Mouse (Mus musculus) heart, embryonic 11.5 days (tissue): ENCODE results near the gene Nfic. TPM values are rescaled to one million over a fixed set of nuclear protein-coding genes. Genes with fewer than 3 reads are reported as not detected.
A peak's percentile ranks its signal among the peaks of the same experiment; 100 is the strongest.

Experiments
- ATAC-seq: fragments of 200-750 bp; cut with Nextera tagmentation; replicated peaks from 2 replicates; pipeline ENCODE4 v1.8.0; 2017; ENCODE audit warnings: moderate library complexity; ENCODE audit not compliant: insufficient number of reproducible peaks, low FRiP score, low TSS enrichment
- H3K27ac ChIP-seq: fragments of 300-500 bp; sonication (generic); 2 replicates; pipeline ENCODE4 v1.5.1; 2014; ENCODE audit warnings: mild to moderate bottlenecking, low read depth, low read length
- H3K27me3 ChIP-seq: fragments of 300-500 bp; sonication (generic); 2 replicates; pipeline ENCODE4 v1.6.1; 2014; ENCODE audit warnings: mild to moderate bottlenecking, low read length, mixed read lengths; ENCODE audit not compliant: control insufficient read depth, insufficient read depth
- H3K36me3 ChIP-seq: fragments of 300-500 bp; sonication (generic); 2 replicates; pipeline ENCODE4 v1.6.1; 2014; ENCODE audit warnings: mild to moderate bottlenecking, low read length, moderate library complexity, mixed read lengths; ENCODE audit not compliant: control insufficient read depth, insufficient read depth
- H3K4me1 ChIP-seq: fragments of 300-500 bp; sonication (generic); 2 replicates; pipeline ENCODE4 v1.6.1; 2014; ENCODE audit warnings: low read length; ENCODE audit not compliant: control insufficient read depth, insufficient read depth
- H3K4me2 ChIP-seq: fragments of 300-500 bp; sonication (generic); 2 replicates; pipeline ENCODE4 v1.6.1; 2014; ENCODE audit warnings: mild to moderate bottlenecking, moderate library complexity
- H3K4me3 ChIP-seq: fragments of 300-500 bp; sonication (generic); 2 replicates; pipeline ENCODE4 v1.5.1; 2014; ENCODE audit warnings: low read depth, low read length
- H3K9ac ChIP-seq: fragments of 300-500 bp; sonication (generic); 2 replicates; pipeline ENCODE4 v1.6.1; 2014; ENCODE audit warnings: mild to moderate bottlenecking, low read depth, low read length, moderate library complexity
- H3K9me3 ChIP-seq: fragments of 300-500 bp; sonication (generic); replicated peaks from 2 replicates; pipeline ENCODE4 v1.6.1; 2016; ENCODE audit warnings: low read length; ENCODE audit not compliant: control insufficient read depth
- WGBS: fragments of 180-500 bp; shearing (Covaris S2); extraction: QIAGEN DNeasy Blood & Tissue Kit; methylation state at CpG from one replicate; pipeline ENCODE4 v1.1.7; 2014; ENCODE audit not compliant: insufficient replicate concordance; 5-methylcytosine and 5-hydroxymethylcytosine counted together
- microRNA-seq: library from miRNA; unstranded; fragments of <30 nt; microRNA quantifications from one replicate; pipeline ENCODE4, GENCODE M21; 2016; ENCODE audit warnings: borderline number of aligned reads
- polyA plus RNA-seq: library from polyadenylated mRNA; unstranded; fragments of >200 nt; fragmentation: Nextera tagmentation; extraction: Ambion mirVana; gene quantifications from 2 replicates; pipeline ENCODE4 v1.2.1, GENCODE M21; 2014

Gene Nfic
- polyA plus RNA-seq, 1 experiment from 2014 or later, result 28.1 TPM

DNA sequence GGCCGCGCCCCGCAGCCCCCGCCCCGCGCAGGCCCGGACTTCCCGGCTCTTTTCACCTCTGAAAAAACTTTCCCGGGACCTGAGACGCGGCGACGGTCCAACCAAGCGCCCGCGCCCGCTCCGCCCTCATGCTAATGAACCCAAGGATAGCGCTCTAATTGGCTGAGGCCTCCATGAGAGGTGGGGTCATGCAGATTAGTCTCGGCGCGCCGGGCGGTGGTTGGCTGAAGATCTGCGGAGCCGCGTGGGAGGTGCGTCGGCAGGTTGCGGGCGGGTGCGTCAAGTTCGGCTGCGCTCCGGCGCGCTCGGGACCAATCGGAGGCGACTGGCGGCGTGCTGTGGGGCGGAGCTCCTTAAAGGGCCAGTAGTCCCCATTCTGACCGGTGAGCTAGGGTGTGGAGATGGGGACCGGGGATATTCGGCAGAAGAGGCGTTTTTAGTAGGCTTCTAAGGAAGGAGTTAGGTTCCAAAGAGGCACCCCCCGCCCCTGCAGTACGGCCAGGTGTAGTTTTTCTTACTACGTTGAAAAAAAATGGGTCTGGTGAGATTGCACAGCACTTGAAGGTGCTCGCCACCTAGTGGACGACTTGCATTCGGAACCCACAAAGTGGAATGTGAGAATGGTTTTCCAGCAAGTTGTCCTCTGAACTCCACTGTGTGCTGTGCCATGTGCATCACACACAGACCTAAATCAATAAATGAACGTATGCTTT is 104.9 kb downstream of the Nfic start, which contains the start of gene Hmg20b:
TSS of gene Hmg20b (minus strand) at position 130 of the 713 bp plus-strand sequence.
- peak; percentile 88 for ATAC-seq
- H3K4me1 ChIP-seq, result peaks cover 37% of the 10 kb centered on the region
- under 1% methylated on average over 54 of the region's 54 CpGs for WGBS
- H3K27ac ChIP-seq, result peak within 1 kb of the TSS; percentile 80
- peak within 1 kb of the TSS; percentile 95 for H3K4me2 ChIP-seq
- no peaks in the 10 kb centered on the region for H3K9me3 ChIP-seq
- no peaks in the 10 kb centered on the region for H3K27me3 ChIP-seq
- H3K36me3 ChIP-seq, result peaks cover 11% of the 10 kb centered on the region; the same call in 1 of the 2 replicates
- H3K4me3 ChIP-seq, result peak within 1 kb of the TSS; percentile 85
- H3K9ac ChIP-seq, result peak within 1 kb of the TSS; percentile 93

DNA sequence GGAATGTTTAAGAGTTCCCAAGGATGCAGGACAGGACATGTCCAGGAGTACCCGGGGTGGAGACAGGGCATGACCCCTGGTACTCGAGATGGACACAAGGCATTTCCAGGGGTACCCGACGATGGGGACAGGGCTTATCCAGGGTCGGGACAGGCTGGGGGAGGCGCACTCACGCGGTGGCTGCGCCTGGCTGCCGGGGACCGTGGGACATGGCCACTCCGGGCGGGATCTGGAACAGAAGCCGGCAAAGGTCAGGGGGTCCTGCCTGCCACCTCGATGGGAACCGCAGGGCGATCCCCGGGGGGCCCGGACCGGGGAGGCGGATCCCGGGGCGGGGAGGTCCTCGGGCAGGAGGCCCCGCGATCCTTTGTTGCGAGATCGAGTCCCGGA is 105.5 kb downstream of the Nfic start:
- Histone ChIP-seq H3K9me3 (no peaks in the 10 kb centered on the region), H3K4me1 (peaks cover 37% of the 10 kb centered on the region), H3K36me3 (peaks cover 11% of the 10 kb centered on the region; the same call in 1 of the 2 replicates), H3K4me3 (peak overlapping the region; percentile 85), H3K9ac (peak overlapping the region; percentile 93), H3K4me2 (peak overlapping the region; percentile 95), H3K27me3 (0 out of 2 replicates have a peak, but pooled peaks cover under 1% of the 10 kb centered on the region), H3K27ac (peak overlapping the region; percentile 80)
- WGBS, result under 1% methylated on average over 29 of the region's 29 CpGs
- peak; percentile 8 for ATAC-seq

DNA sequence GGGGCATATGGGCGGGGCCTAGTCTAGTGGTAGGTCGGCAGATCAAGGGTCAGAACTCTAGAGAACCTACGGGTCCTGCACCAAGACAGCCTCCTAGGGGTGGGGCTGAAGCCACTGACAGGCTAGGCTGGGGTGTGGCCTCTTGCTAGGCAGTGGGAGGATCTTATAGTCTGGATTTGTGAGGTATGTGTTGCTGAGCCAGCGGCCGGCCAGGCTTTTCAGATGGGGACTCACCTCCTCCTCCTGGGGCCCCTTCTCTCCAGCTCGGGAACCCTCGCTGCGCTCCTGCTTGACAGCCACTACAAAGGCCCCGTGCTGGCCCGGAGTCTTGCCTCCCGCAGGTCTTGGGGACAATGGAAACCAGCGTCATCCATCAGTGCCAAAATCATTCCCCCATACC is 106.3 kb downstream of the Nfic start:
- Histone ChIP-seq H3K36me3 (peaks cover 11% of the 10 kb centered on the region; the same call in 1 of the 2 replicates), H3K27me3 (0 out of 2 replicates have a peak, but pooled peaks cover 7% of the 10 kb centered on the region), H3K4me1 (peaks cover 37% of the 10 kb centered on the region), H3K4me2 (peak overlapping the region; percentile 95), H3K4me3 (peak overlapping the region; percentile 85), H3K9ac (peak overlapping the region; percentile 93), H3K27ac (peak overlapping the region; percentile 80), H3K9me3 (no peaks in the 10 kb centered on the region)
- 5% methylated on average over 12 of the region's 12 CpGs for WGBS
- peak; percentile 33; the same call in 1 of the 2 replicates for ATAC-seq

- 6% methylated on average over 54 of the region's 55 CpGs for WGBS
- peaks cover 11% of the 10 kb centered on the region; the same call in 1 of the 2 replicates for H3K36me3 ChIP-seq
- H3K4me3 ChIP-seq, result peak overlapping the region; percentile 32
- peak; percentile 14; the same call in 1 of the 2 replicates for ATAC-seq
- H3K9me3 ChIP-seq, result no peaks in the 10 kb centered on the region
- H3K9ac ChIP-seq, result no peak overlapping the region
- H3K27ac ChIP-seq, result 0 out of 2 replicates have a peak overlapping the region, but pooled peaks have one; percentile 29
- peaks cover 42% of the 10 kb centered on the region for H3K4me1 ChIP-seq
- H3K27me3 ChIP-seq, result peaks cover 28% of the 10 kb centered on the region
- H3K4me2 ChIP-seq, result peak overlapping the region; percentile 61
These were observed 108.9 kb downstream of the Nfic start for GRCm38 (mm10) chr10:81346453-81347067.

Small RNA genes lying within 50 kb of the gene (microRNA-seq; reads per million reads assigned to microRNA genes)
- gene Gm25595 (not detected), gene Mir1191b (1.4 reads per million, percentile 19 among the genes with 10 or more reads in this experiment), gene Mir6913 (0.27 reads per million)

Other genes with a start within 250 kb of the Nfic start
- gene Atcay, start 224.8 kb downstream of the Nfic start, polyA plus RNA-seq, result 0.60 and 0.83 TPM in 2 replicates
- 2.3 and 3.7 TPM in 2 replicates for gene Zfr2, start 222.5 kb downstream of the Nfic start, polyA plus RNA-seq
- gene Matk, start 202.7 kb downstream of the Nfic start, polyA plus RNA-seq, result 1.0 and 1.7 TPM in 2 replicates
- 247 and 257 TPM in 2 replicates for gene Mrpl54, start 188.7 kb downstream of the Nfic start, polyA plus RNA-seq
- gene Apba3, start 188.7 kb downstream of the Nfic start, polyA plus RNA-seq, result 41.2 and 44.1 TPM in 2 replicates
- gene Tjp3, start 164.1 kb downstream of the Nfic start, polyA plus RNA-seq, result 0.90 and 1.4 TPM in 2 replicates
- gene Pip5k1c, start 162.7 kb downstream of the Nfic start, polyA plus RNA-seq, result 30.2 and 32.1 TPM in 2 replicates
- gene Cactin, start 134.5 kb downstream of the Nfic start, polyA plus RNA-seq, result 20.2 and 25.0 TPM in 2 replicates
- gene Tbxa2r, start 126.9 kb downstream of the Nfic start, polyA plus RNA-seq, result 10.9 and 11.2 TPM in 2 replicates
- gene Gipc3, start 112.4 kb downstream of the Nfic start, polyA plus RNA-seq, result not detected in 2 replicates
- 102 and 107 TPM in 2 replicates for gene Hmg20b, start 105.2 kb downstream of the Nfic start, polyA plus RNA-seq
- gene Mfsd12, start 98.1 kb downstream of the Nfic start, polyA plus RNA-seq, result 4.6 and 4.7 TPM in 2 replicates
- gene 4930404N11Rik, start 89.8 kb downstream of the Nfic start, polyA plus RNA-seq, result 0.23 and 0.67 TPM in 2 replicates
- gene Fzr1, start 77.1 kb downstream of the Nfic start, polyA plus RNA-seq, result 66.1 and 70.0 TPM in 2 replicates
- gene Dohh, start 71.2 kb downstream of the Nfic start, polyA plus RNA-seq, result 47.5 and 61.4 TPM in 2 replicates
- 1.4 and 2.9 TPM in 2 replicates for gene Gm48551, start 71.2 kb downstream of the Nfic start, polyA plus RNA-seq
- 0.55 and 1.2 TPM in 2 replicates for gene Gm48552, start 66.6 kb downstream of the Nfic start, polyA plus RNA-seq
- 4.2 and 5.8 TPM in 2 replicates for gene Smim24, start 62.6 kb downstream of the Nfic start, polyA plus RNA-seq
- 0.19 and 0.31 TPM in 2 replicates for gene Celf5, start 27.1 kb upstream of the Nfic start, polyA plus RNA-seq
- 40.9 and 49.0 TPM in 2 replicates for gene Ncln, start 40.8 kb upstream of the Nfic start, polyA plus RNA-seq
- gene S1pr4, start 44.5 kb upstream of the Nfic start, polyA plus RNA-seq, result 0.56 and 0.79 TPM in 2 replicates
- gene Gna15, start 68.6 kb upstream of the Nfic start, polyA plus RNA-seq, result 2.5 and 3.4 TPM in 2 replicates
- gene Gna11, start 89.6 kb upstream of the Nfic start, polyA plus RNA-seq, result 55.5 and 58.8 TPM in 2 replicates
- 330 and 481 TPM in 2 replicates for gene Aes, start 103.9 kb upstream of the Nfic start, polyA plus RNA-seq
- gene Tle2, start 118.9 kb upstream of the Nfic start, polyA plus RNA-seq, result 17.8 and 18.3 TPM in 2 replicates
- gene Tle6, start 145.4 kb upstream of the Nfic start, polyA plus RNA-seq, result 25.6 and 27.3 TPM in 2 replicates
- gene BC025920, start 150.6 kb upstream of the Nfic start, polyA plus RNA-seq, result 0.25 and 0.63 TPM in 2 replicates
- 21.5 and 27.3 TPM in 2 replicates for gene Sirt6, start 172.2 kb upstream of the Nfic start, polyA plus RNA-seq
- gene Ankrd24, start 172.9 kb upstream of the Nfic start, polyA plus RNA-seq, result 7.2 and 8.1 TPM in 2 replicates
- 2.9 and 3.3 TPM in 2 replicates for gene Gm10778, start 193.4 kb upstream of the Nfic start, polyA plus RNA-seq
- gene Zfp433, start 249.2 kb upstream of the Nfic start, polyA plus RNA-seq, result 8.0 and 13.2 TPM in 2 replicates